Mouse (Mus musculus): ENCODE measurements around the gene Lrp8.

DNA sequence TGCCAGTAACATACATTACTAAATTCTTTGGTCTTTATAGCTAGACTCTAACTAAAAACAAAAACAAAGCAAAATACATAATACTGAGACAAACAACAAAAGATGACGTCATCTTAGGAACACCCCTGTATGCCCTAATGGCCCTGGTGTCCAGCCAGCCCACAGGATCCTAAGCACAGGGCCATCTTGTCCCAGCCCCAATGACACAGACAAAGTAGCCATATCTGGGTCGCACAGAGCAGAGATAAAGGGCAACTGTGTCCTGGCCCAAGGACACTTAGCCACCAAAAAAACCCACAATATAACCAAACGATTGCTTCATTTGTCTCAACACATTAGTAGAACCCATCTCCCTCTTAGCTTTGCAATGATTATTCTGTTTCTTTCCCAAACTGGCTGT lies 8.9 kb downstream of the Lrp8 start:
- TF ChIP-seq CTCF (IDR thresholded peaks at IDR 0.05; ENCODE audit: low read depth, low read length) = no peak
- no peak for TF ChIP-seq POLR2A (IDR thresholded peaks at IDR 0.05; ENCODE audit: extremely low read depth, insufficient read depth, low read length)

Measured in liver, adult 2 months (tissue).